In genomic region chr2:32590224-32590623, GRCm38 (mm10) we compare ENCODE assay signal across 16 mouse cellular contexts. TPM values are rescaled to one million over a fixed set of nuclear protein-coding genes. Genes with fewer than 3 reads are reported as not detected.
DNase-seq lines count a peak whose midpoint lies in the region; ATAC-seq and TF ChIP-seq lines count a peak whose summit lies in the region.
"Had no signal": no experiment of that assay in that cellular context is flagged by ENCODE, and none has a peak within 500 bp of the region (broad histone marks: within the 10 kb centered on the region; RNA-seq: fewer than 3 reads in every experiment).

No protein-coding gene starts in this region.

- no peak for TF ChIP-seq POLR2A in lung, adult 2 months (IDR thresholded peaks at IDR 0.05; ENCODE audit: borderline replicate concordance, extremely low read depth, low read depth, low read length)
- TF ChIP-seq POLR2A in myocyte (IDR thresholded peaks at IDR 0.05; ENCODE audit: insufficient read length, low read depth) = no peak

- peak overlapping the region; percentile 87; the same call in 1 of the 2 replicates for H3K27ac ChIP-seq in heart, embryonic 13.5 days (replicated peaks)
- H3K27ac ChIP-seq in lung, postnatal 0 days (ENCODE audit: low read length) = no peak overlapping the region
- H3K27ac ChIP-seq: forebrain, embryonic 15.5 days; midbrain, embryonic 12.5 days had no signal

- H3ac ChIP-seq in myocyte (ENCODE audit: control insufficient read depth, insufficient read length) = no peak overlapping the region

- 78% methylated on average over 10 of the region's 10 CpGs for WGBS in heart, embryonic 13.5 days
- WGBS in lung, postnatal 0 days = 57% methylated on average over 10 of the region's 10 CpGs
- WGBS in lung, adult 2 months = 55% methylated on average over 10 of the region's 10 CpGs

- no peak overlapping the region for H3K4me3 ChIP-seq in heart, embryonic 13.5 days
- no peak overlapping the region for H3K4me3 ChIP-seq in lung, postnatal 0 days (ENCODE audit: low read depth, low read length)
- no peak overlapping the region for H3K4me3 ChIP-seq in lung, adult 2 months (replicated peaks; ENCODE audit: extremely low read depth, low read depth, low read length)
- peak overlapping the region; percentile 84 for H3K4me3 ChIP-seq in myocyte
- H3K4me3 ChIP-seq: forebrain, embryonic 15.5 days; midbrain, embryonic 12.5 days had no signal

- peaks cover 31% of the 10 kb centered on the region for H3K79me2 ChIP-seq in myocyte (ENCODE audit: control insufficient read depth, insufficient read depth)

- H3K4me2 ChIP-seq in heart, embryonic 13.5 days = no peak overlapping the region
- no peak overlapping the region; the same call in 1 of the 2 replicates for H3K4me2 ChIP-seq in lung, postnatal 0 days (replicated peaks; ENCODE audit: low read depth, low read length)
- H3K4me2 ChIP-seq in myocyte (ENCODE audit: low read depth) = peak overlapping the region; percentile 90
- H3K4me2 ChIP-seq: forebrain, embryonic 15.5 days; midbrain, embryonic 12.5 days had no signal

- H3K4me1 ChIP-seq in heart, embryonic 13.5 days = peaks cover 41% of the 10 kb centered on the region
- H3K4me1 ChIP-seq in lung, postnatal 0 days (ENCODE audit: insufficient read depth, low read depth, low read length) = peaks cover 15% of the 10 kb centered on the region
- H3K4me1 ChIP-seq in lung, adult 2 months (ENCODE audit: control insufficient read depth, insufficient read depth, low read length) = peaks cover 13% of the 10 kb centered on the region

- peaks cover 53% of the 10 kb centered on the region for H3K36me3 ChIP-seq in heart, embryonic 13.5 days
- 0 out of 2 replicates have a peak, but pooled peaks cover 10% of the 10 kb centered on the region for H3K36me3 ChIP-seq in lung, postnatal 0 days (ENCODE audit: insufficient read depth, low read length)
- peaks cover 15% of the 10 kb centered on the region for H3K36me3 ChIP-seq in myocyte (ENCODE audit: control insufficient read depth, insufficient read depth)
- H3K36me3 ChIP-seq: forebrain, embryonic 15.5 days had no signal

- peak; percentile 52 for DNase-seq in adrenal gland, postnatal 14 days
- no peak for DNase-seq in adrenal gland, adult 18-20 months (ENCODE audit: low spot score in 2 of 2)
- no peak for DNase-seq in heart, postnatal 4 days
- DNase-seq in lung, postnatal 0 days (ENCODE audit: low spot score) = peak; percentile 20
- no peak for DNase-seq in lung, adult 2 months
- DNase-seq in urinary bladder, postnatal 25 days (ENCODE audit: low spot score) = no peak
- DNase-seq: embryo, embryonic 11 days; liver; right cerebral cortex, postnatal 25 days; thymus, postnatal 14 days had no signal

- no peak for TF ChIP-seq EP300 in lung, postnatal 0 days (IDR thresholded peaks at IDR 0.05)

- no peak for ATAC-seq in heart, embryonic 13.5 days (ENCODE audit: extremely low read depth, insufficient number of reproducible peaks, low FRiP score, low TSS enrichment)
- no peak for ATAC-seq in lung, postnatal 0 days
- ATAC-seq: forebrain, embryonic 15.5 days had no signal

- TF ChIP-seq CTCF in lung, postnatal 0 days (IDR thresholded peaks at IDR 0.05) = no peak
- TF ChIP-seq CTCF in lung, adult 2 months (IDR thresholded peaks at IDR 0.05; ENCODE audit: insufficient read depth, low read length) = no peak

- no peaks in the 10 kb centered on the region for H3K27me3 ChIP-seq in heart, embryonic 13.5 days (replicated peaks)
- no peaks in the 10 kb centered on the region for H3K27me3 ChIP-seq in lung, postnatal 0 days (replicated peaks; ENCODE audit: insufficient read depth, low read length)
- no peaks in the 10 kb centered on the region for H3K27me3 ChIP-seq in myocyte (ENCODE audit: control insufficient read depth, insufficient read depth, insufficient read length)
- H3K27me3 ChIP-seq: forebrain, embryonic 15.5 days had no signal

- H3K9ac ChIP-seq in heart, embryonic 13.5 days = peak overlapping the region; percentile 61; the same call in 1 of the 2 replicates
- no peak overlapping the region for H3K9ac ChIP-seq in lung, postnatal 0 days (replicated peaks; ENCODE audit: low read depth)
- H3K9ac ChIP-seq: midbrain, embryonic 12.5 days had no signal

- no peaks in the 10 kb centered on the region for H3K9me3 ChIP-seq in heart, embryonic 13.5 days
- H3K9me3 ChIP-seq in lung, postnatal 0 days (ENCODE audit: low read length) = no peaks in the 10 kb centered on the region
- H3K9me3 ChIP-seq: forebrain, embryonic 15.5 days; midbrain, embryonic 12.5 days had no signal

TF ChIP-seq in myocyte, 11 proteins besides CTCF, POLR2A, EP300 and RAD21:
- TF ChIP-seq POLR2AphosphoS2 (IDR thresholded peaks at IDR 0.05; ENCODE audit: insufficient read length, low read depth) = no peak
- TF ChIP-seq E2F4 (IDR thresholded peaks at IDR 0.05; ENCODE audit: insufficient read depth) = no peak
- no peak for TF ChIP-seq TCF3 (IDR thresholded peaks at IDR 0.05; ENCODE audit: insufficient read length, low read depth)
- no peak for TF ChIP-seq MAX (IDR thresholded peaks at IDR 0.05; ENCODE audit: low read depth)

RNA-seq across cellular contexts. Expression of gene St6galnac4, which starts 3.3 kb away (rescaled TPM):
- 12.0 and 13.5 TPM in 2 replicates for total RNA-seq in adrenal gland, postnatal 14 days (2021)
- 10 to 100 TPM in 1 of 2 experiments, 1 to 10 TPM in 1; 6.6 to 11.4 TPM for total RNA-seq in adrenal gland, adult 18-20 months (2021)
- 37.6 and 38.7 TPM in 2 replicates for polyA plus RNA-seq in heart, embryonic 13.5 days (2015; fragmentation: Nextera tagmentation; extraction: Ambion mirVana)
- 10 to 100 TPM; 31.6 to 38.6 TPM for total RNA-seq in heart, postnatal 4 days (2021)
- polyA plus RNA-seq in lung, postnatal 0 days (2015; fragmentation: Nextera tagmentation; extraction: Ambion mirVana) = 32.0 and 38.9 TPM in 2 replicates
- 39.5 and 40.4 TPM in 2 replicates for polyA plus RNA-seq in lung, adult 2 months (2012; rRNA removed)
- polyA plus RNA-seq in myocyte (2012; fragmentation: generic; extraction: Trizol) = 75.4 TPM

RNA-seq across cellular contexts. Expression of gene St6galnac6, which starts 9.3 kb away (rescaled TPM):
- 54.1 and 56.5 TPM in 2 replicates for total RNA-seq in adrenal gland, postnatal 14 days (2021)
- 10 to 100 TPM; 52.4 to 67.9 TPM for total RNA-seq in adrenal gland, adult 18-20 months (2021)
- polyA plus RNA-seq in heart, embryonic 13.5 days (2015; fragmentation: Nextera tagmentation; extraction: Ambion mirVana) = 24.8 and 29.1 TPM in 2 replicates
- 10 to 100 TPM; 77.5 to 82.7 TPM for total RNA-seq in heart, postnatal 4 days (2021)
- polyA plus RNA-seq in lung, postnatal 0 days (2015; fragmentation: Nextera tagmentation; extraction: Ambion mirVana) = 13.4 and 14.4 TPM in 2 replicates
- 59.0 and 59.8 TPM in 2 replicates for polyA plus RNA-seq in lung, adult 2 months (2012; rRNA removed)
- polyA plus RNA-seq in myocyte (2012; fragmentation: generic; extraction: Trizol) = 48.7 TPM

RNA-seq across cellular contexts. Expression of gene 9430097D07Rik, which starts 14.7 kb away (rescaled TPM):
- total RNA-seq in adrenal gland, postnatal 14 days (2021) = not detected in 2 replicates
- not detected for total RNA-seq in adrenal gland, adult 18-20 months (2021)
- polyA plus RNA-seq in heart, embryonic 13.5 days (2015; fragmentation: Nextera tagmentation; extraction: Ambion mirVana) = 0.21 TPM in 1 of 2 replicates, not detected in the other
- not detected for total RNA-seq in heart, postnatal 4 days (2021)
- polyA plus RNA-seq in lung, postnatal 0 days (2015; fragmentation: Nextera tagmentation; extraction: Ambion mirVana) = not detected in 2 replicates
- not detected in 2 replicates for polyA plus RNA-seq in lung, adult 2 months (2012; rRNA removed)
- 0.04 TPM for polyA plus RNA-seq in myocyte (2012; fragmentation: generic; extraction: Trizol)
- total RNA-seq: granulocyte monocyte progenitor cell, adult 5-6 weeks had no signal
- polyA plus RNA-seq: stomach, embryonic 14.5 days had no signal

RNA-seq across cellular contexts. Expression of gene Pip5kl1, which starts 15.6 kb away (rescaled TPM):
- 0.23 TPM in 1 of 2 replicates, not detected in the other for total RNA-seq in adrenal gland, postnatal 14 days (2021)
- not detected for total RNA-seq in adrenal gland, adult 18-20 months (2021)
- 0.36 TPM in 1 of 2 replicates, not detected in the other for polyA plus RNA-seq in heart, embryonic 13.5 days (2015; fragmentation: Nextera tagmentation; extraction: Ambion mirVana)
- under 1 TPM in 1 of 2 experiments, not detected in 1; 0.26 TPM for total RNA-seq in heart, postnatal 4 days (2021)
- not detected in 2 replicates for polyA plus RNA-seq in lung, postnatal 0 days (2015; fragmentation: Nextera tagmentation; extraction: Ambion mirVana)
- 0.12 and 0.55 TPM in 2 replicates for polyA plus RNA-seq in lung, adult 2 months (2012; rRNA removed)
- 0.10 TPM for polyA plus RNA-seq in myocyte (2012; fragmentation: generic; extraction: Trizol)
- total RNA-seq: granulocyte monocyte progenitor cell, adult 5-6 weeks had no signal

RNA-seq across cellular contexts. Expression of gene Dpm2, which starts 19.6 kb away (rescaled TPM):
- total RNA-seq in adrenal gland, postnatal 14 days (2021) = 47.8 and 61.8 TPM in 2 replicates
- total RNA-seq in adrenal gland, adult 18-20 months (2021) = 10 to 100 TPM; 49.7 to 58.0 TPM
- polyA plus RNA-seq in heart, embryonic 13.5 days (2015; fragmentation: Nextera tagmentation; extraction: Ambion mirVana) = 72.9 and 81.4 TPM in 2 replicates
- 10 to 100 TPM; 32.5 to 34.4 TPM for total RNA-seq in heart, postnatal 4 days (2021)
- polyA plus RNA-seq in lung, postnatal 0 days (2015; fragmentation: Nextera tagmentation; extraction: Ambion mirVana) = 103 and 112 TPM in 2 replicates
- polyA plus RNA-seq in lung, adult 2 months (2012; rRNA removed) = 116 and 118 TPM in 2 replicates
- 47.5 TPM for polyA plus RNA-seq in myocyte (2012; fragmentation: generic; extraction: Trizol)

Comparison
In these comparisons a context has a peak if more than half of its experiments do, and no peak if none do; other contexts are left out.
1. DNase-seq: peak in adrenal gland, postnatal 14 days (single experiment) and lung, postnatal 0 days (single experiment); none in adrenal gland, adult 18-20 months (0 of 2), heart, postnatal 4 days (single experiment), lung, adult 2 months (single experiment) and urinary bladder, postnatal 25 days (single experiment).